Mouse (Mus musculus) spleen, postnatal 4 days (tissue): ENCODE data around the gene Kif4.

ENCODE experiments used
- DNase-seq, 2 experiments: peaks; one replicate each; pipeline ENCODE4 v3.0.0; 2022; ENCODE audit warnings: low spot score in 2 of 2

Gene Kif4

DNA sequence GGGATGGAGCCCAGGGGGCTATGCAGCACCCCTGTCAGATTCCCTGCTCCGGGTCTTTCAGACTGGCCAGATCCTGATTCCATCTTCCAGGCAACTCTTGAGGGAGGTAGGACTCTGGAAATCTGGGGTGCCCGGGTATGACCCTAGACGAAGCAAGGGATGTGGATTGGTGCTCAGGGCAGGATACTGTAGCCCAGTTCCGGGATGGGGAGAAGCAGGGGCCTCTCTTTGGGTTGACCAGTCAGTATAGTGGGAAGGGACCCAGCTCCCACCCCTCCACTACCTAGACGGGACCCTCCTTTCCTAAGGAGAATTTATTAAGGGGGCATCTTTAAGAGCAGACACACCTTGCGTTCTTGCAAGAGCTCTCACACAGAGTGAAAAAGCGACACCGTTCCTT is 104.7 kb downstream of the Kif4 start:
- DNase-seq, result no peak

DNA sequence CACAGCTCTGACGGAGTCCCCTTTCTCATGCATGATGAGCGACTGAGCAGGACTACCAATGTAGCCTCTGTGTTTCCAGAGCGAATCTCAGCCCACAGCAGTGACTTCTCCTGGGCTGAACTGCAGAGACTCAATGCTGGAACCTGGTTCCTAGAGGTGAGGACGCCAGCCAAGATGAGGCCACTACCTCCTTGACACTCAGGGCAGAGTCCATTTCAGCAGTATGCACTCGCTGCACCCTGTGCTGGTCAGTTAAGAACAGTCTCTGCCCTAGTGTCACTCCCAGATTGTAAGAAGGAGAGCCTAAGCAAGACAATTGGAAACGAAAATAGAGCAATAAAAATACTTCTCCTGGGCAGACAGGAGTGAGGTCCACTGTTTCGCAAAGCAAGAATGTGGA is 108.8 kb downstream of the Kif4 start:
- no peak for DNase-seq

DNA sequence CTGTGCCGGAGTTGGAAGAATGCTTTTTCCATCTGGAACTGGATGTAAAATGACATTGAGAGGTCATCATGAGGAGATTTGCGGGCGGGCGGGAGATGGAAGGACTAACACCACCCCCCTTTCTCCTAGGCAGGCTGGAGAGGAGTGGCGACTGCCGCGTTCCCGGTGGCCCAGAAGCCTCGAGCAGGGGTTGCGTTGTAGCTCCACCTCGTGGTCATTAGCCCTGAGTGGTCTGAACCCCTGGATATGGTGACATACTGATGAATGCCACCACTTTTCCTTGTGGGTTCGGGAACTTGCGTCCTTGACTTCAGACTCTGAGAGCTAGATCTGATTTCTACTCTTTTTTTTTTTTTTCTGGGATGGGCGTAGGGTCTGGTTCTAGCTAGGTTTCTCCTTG is 113.4 kb downstream of the Kif4 start:
- peak in 1 of 2 experiments; percentile 21 for DNase-seq

DNA sequence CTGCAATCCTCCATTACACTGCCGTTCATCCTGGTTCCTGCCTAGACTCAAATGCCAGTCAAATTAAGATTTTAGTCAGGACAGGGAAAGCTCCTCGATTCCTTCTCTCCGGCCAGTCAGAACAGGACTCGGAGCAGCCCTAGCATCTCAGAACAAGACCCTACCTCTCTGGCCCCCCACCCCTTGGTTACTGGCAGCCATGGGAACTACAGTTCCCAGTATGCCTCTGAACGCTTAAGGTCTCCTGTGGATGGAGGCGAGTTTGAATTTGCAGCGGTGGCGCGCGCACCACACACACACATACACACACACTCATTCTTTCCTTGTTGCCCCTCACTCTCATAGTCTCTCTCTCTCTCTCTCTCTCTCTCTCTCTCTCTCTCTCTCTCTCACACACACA is 113.9 kb downstream of the Kif4 start:
- DNase-seq, result no peak

DNA sequence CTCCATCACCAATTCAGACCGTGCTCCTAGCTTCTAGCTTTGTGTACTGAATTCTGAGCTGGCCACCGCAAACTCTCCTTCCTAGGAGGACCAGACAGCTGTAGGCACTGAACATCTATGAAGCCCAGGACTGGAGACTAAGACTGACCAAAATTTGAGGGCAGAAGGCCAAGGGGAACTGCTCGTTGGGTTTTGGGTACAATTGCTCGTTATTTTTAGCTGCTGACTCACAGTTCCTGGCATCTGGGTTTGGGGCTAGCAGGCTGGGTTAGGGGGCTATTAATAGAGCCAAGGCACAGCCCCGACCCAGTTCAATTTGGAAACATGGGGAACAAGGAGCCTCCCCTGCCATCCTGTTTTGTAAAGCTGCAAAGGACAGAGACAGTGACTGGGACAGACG is 115.2 kb downstream of the Kif4 start:
- no peak for DNase-seq

DNA sequence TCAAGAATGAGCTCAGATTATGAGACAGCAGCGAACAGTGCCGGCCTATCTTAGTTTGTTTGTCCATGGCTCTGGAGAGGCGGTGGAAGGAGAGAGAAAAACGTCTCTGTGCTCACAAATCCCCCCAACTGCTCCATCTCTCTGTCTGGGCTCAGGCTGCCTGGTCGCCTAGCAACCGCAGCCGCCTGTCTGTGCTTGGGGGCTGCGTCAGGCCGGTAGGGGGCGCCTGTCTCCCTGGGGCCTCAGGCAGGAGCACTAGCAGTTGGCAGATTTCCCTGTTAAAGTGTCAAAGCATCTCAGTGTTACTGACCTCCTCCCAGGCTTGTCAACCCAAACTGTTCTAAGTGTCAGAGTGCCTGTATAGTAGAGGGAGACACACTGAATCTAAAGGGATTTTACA is 116.4 kb downstream of the Kif4 start:
- peak; percentile 31 to 76 for DNase-seq

DNA sequence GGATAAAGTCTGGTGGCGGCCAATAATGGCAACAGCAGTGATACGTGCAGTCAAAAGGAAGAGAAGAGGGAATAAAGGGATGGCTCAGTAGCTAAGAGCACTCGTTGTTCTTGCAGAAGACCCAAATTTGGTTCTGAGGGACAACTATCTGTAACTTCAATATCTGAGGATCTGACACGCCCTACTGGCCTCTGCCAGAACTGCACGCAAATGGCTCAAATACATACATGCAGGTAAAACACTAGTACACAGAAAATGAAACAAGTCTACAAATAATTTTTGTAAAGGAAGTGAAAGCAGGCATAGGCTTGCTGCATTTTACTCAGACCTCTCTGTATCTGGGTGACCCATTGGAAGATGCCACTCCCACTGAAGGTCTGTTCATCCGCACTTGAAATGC is 140.3 kb downstream of the Kif4 start:
- no peak for DNase-seq

DNA sequence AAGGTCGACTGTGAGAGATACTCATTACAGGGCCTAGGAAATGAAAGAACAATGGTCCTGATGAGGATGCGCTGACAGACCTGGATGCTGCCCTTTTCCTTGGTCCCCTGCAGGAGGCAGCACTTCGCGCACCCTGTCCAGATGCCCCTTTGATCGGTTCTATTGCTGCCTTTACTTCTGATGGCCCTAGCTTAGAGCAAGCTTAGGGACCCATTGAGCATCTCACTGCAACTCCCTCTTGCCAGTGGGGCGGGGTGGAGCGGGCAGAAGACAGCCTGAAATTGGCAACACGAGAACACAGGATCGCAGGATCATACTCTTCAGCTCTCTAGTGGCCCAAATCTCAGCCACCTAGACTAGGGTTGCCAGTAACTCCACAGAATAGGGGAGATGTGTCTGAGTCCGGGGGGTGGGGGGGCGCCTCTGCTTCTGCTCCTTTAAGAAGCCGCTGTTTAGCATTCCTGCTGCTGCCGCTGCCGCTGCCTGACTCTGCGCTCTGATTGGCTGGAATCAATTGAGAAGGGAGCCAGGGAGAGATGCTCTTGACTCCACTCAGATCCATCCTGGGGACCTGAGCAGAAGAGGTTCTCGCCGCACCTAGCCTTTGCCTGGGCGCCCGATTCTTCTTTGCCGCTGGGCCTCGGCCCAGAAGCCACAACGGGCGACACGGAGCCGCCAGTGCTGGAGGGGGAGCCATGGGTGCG is 141.8 kb downstream of the Kif4 start, which contains the start of gene Dlg3:
Dlg3 (plus strand) TSS at position 542 of the 704 bp plus-strand sequence.
- no peak for DNase-seq

DNA sequence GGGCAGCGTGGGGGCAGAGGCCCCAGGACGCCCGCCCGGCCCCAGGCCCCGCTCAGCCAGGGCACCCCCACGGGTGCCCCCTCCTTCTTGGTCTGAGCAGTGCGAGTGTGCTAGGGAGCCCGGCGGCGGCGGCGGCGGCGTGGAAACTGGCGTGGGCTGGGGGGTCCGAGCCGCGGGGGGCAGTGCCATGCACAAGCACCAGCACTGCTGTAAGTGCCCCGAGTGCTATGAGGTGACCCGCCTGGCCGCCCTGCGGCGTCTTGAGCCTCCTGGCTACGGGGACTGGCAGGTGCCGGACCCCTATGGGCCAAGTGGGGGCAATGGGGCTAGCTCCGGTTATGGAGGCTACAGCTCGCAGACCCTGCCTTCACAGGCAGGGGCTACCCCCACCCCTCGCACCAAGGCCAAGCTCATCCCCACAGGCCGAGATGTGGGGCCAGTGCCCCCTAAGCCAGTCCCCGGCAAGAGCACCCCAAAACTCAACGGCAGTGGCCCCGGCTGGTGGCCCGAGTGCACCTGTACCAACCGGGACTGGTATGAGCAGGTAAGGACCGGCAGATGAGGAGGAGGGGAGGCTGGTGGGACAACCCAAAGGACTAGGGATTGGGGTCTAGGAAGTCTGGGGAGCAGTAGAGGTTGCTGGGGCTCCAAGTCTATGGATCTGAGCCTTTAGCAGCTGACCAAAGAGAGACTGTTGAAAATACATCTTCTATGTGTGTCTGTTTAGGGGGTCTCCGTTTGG is 142.5 kb downstream of the Kif4 start:
- no peak for DNase-seq

DNA sequence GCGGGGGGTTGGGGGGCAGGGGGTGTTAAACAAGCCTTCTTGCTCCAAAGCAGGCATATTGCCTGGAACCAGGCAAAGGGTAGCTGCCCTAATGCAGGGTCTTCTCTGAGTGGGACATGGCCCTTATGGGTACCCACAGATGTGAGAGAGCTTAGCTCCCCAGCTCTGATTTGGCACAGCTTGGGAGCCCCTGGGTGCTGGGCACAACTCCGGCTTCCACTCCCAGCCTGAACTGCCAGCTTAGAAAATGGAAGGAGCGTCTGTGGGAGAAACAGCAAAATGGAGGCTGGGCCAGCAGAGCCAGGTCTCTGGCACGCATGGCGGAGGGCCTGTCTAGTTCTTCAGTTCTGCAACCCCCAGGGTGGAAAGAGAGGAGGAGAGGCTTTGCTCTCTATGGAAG is 143.7 kb downstream of the Kif4 start:
- no peak for DNase-seq

DNA sequence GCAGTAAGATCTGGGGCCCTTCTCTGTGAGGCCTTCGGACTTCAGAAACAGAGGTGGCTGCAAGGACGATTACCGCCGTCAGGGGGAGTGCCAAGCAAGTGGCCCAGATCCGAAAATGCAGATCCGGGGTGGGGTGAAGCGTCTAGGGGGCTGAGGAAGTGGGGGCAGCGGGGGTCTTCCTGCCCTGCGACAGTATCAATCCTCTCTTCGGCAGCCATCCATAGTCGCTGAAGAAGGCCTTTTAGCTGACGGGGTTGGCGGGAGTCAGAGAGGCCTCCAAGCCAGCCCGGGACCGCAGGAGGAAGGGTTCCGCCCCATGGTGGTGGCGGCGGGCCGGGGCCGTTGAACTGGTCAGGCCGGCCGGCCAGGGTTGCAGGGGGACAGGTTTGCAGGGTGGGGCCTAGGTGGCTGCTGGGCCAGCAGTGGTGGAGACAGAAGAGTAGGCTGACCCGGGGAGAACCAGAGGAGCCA is 148.8 kb downstream of the Kif4 start:
- DNase-seq, result peak; percentile 47 to 76

DNA sequence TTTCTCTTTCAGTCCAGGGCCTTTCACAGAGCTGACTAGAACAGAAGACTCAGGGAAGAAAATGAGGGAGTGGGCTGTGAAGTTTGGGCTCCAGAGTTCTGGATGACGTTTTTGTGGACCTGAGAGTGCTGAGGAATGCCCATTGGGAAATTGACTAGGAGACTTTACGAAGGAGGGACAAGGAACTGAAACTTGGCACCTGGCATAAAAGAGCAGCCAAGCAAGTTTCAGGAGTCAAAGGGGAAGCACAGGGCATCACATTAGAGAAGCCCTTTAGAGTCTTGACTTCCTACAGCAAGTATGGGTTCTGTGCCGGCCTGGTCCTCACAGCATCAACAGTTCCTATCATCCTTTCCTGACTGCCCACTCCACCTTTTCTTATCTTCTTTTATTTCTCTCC is 149.9 kb downstream of the Kif4 start:
- no peak for DNase-seq

DNA sequence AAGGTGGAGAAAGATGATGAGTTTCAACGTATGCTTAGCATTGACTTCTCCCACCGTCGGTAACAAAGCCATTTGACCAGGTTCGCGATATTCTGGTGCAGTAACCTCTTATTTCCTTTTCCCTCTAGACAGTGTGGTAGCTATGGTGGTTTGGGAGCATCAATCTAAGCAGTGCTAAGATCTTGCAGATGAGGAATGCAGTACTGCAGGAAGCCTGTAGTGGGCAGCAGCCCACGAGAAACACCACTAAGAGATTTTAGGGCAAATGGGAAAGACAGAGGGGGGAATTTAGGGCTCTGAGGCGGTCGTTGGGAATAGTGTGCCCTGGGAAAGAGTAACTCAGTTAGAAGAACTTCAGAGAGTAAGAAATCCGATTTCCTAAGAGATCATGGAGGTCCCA is 151.0 kb downstream of the Kif4 start:
- DNase-seq, result peak in 1 of 2 experiments; percentile 14
